Mouse (Mus musculus) layer of hippocampus, postnatal 14 days (tissue): ENCODE data around the gene Il9. TPM values are rescaled to one million over a fixed set of nuclear protein-coding genes. Genes with fewer than 3 reads are reported as not detected.

Experiments
- DNase-seq, 2 experiments: peaks; one replicate each; pipeline ENCODE4 v3.0.0; 2021 to 2022; ENCODE audit warnings: low spot score in 2 of 2, mixed read lengths in 1 of 2
- long read RNA-seq, 2 experiments: library from polyadenylated mRNA; stranded (forward); transcript quantifications; one replicate each; pipeline ENCODE4 v2.0.0; 2021
- total RNA-seq, 2 experiments: library from RNA; stranded (reverse); gene quantifications; 2 replicates each; pipeline ENCODE4 v1.2.3; 2021

Gene Il9
- total RNA-seq: not detected
- long read RNA-seq, experiment 1: 0 reads
- long read RNA-seq, experiment 2: 0 reads

- DNase-seq: no peak
Measured at GRCm38 (mm10) chr13:56482146-56482545, at the start of gene Il9. Gene Il9 (minus strand): TSS chr13:56482246.

GRCm38 (mm10) chr13:56529685-56530084 lies 47.6 kb upstream of the Il9 start:
- DNase-seq: no peak

- no peak for DNase-seq
Measured at GRCm38 (mm10) chr13:56529031-56529430, 47.0 kb upstream of the Il9 start.

GRCm38 (mm10) chr13:56528281-56528680 lies 46.2 kb upstream of the Il9 start:
- no peak for DNase-seq

- no peak for DNase-seq
Measured at GRCm38 (mm10) chr13:56527846-56528245, 45.8 kb upstream of the Il9 start.

GRCm38 (mm10) chr13:56526871-56527270 lies 44.8 kb upstream of the Il9 start:
- no peak for DNase-seq

- no peak for DNase-seq
Measured at GRCm38 (mm10) chr13:56522821-56523167, 40.7 kb upstream of the Il9 start.

GRCm38 (mm10) chr13:56522081-56522820 lies 40.2 kb upstream of the Il9 start, which contains the start of gene Fbxl21:
Gene Fbxl21 (plus strand): TSS chr13:56522472.
- DNase-seq: peak; percentile 80 to 90

GRCm38 (mm10) chr13:56516816-56517215 lies 34.8 kb upstream of the Il9 start:
- no peak for DNase-seq

- DNase-seq: no peak
Measured at GRCm38 (mm10) chr13:56516311-56516710, 34.3 kb upstream of the Il9 start.

GRCm38 (mm10) chr13:56513595-56513994 lies 31.5 kb upstream of the Il9 start:
- no peak for DNase-seq

- DNase-seq: no peak
Measured at GRCm38 (mm10) chr13:56509796-56510195, 27.8 kb upstream of the Il9 start.

- no peak for DNase-seq
Measured at GRCm38 (mm10) chr13:56506871-56507496, 24.9 kb upstream of the Il9 start.

GRCm38 (mm10) chr13:56501866-56502420 lies 19.9 kb upstream of the Il9 start:
- DNase-seq: no peak

GRCm38 (mm10) chr13:56500636-56501035 lies 18.6 kb upstream of the Il9 start:
- no peak for DNase-seq

GRCm38 (mm10) chr13:56500132-56500531 lies 18.1 kb upstream of the Il9 start:
- DNase-seq: no peak

- no peak for DNase-seq
Measured at GRCm38 (mm10) chr13:56494440-56494839, 12.4 kb upstream of the Il9 start.

- DNase-seq: no peak
Measured at GRCm38 (mm10) chr13:56488012-56488411, 6.0 kb upstream of the Il9 start.

GRCm38 (mm10) chr13:56478027-56478426 lies 4.0 kb downstream of the Il9 start:
- DNase-seq: no peak

- DNase-seq: peak; percentile 42 to 84
Measured at GRCm38 (mm10) chr13:56477271-56477670, 4.8 kb downstream of the Il9 start.

- no peak for DNase-seq
Measured at GRCm38 (mm10) chr13:56476790-56477189, 5.3 kb downstream of the Il9 start.

- peak; percentile 35 to 65 for DNase-seq
Measured at GRCm38 (mm10) chr13:56475363-56475762, 6.7 kb downstream of the Il9 start.
